ENCODE assay signal across 9 mouse cellular contexts in genomic region chr1:69611204-69611725, GRCm38 (mm10).
DNase-seq lines count a peak whose midpoint lies in the region; ATAC-seq lines count a peak whose summit lies in the region.
"Had no signal": no experiment of that assay in that cellular context is flagged by ENCODE, and none has a peak within 500 bp of the region (broad histone marks: within the 10 kb centered on the region; RNA-seq: fewer than 3 reads in every experiment).

No protein-coding gene starts in this region.

- no peak overlapping the region for H3K4me2 ChIP-seq in midbrain, embryonic 14.5 days (ENCODE audit: low read length)

- DNase-seq in heart, postnatal 10 days, result peak; percentile 35 to 53
- no peak for DNase-seq in heart, adult 8-10 months (ENCODE audit: low spot score)
- DNase-seq in adipocyte (ENCODE audit: low spot score), result peak; percentile 13
- peak; percentile 33 for DNase-seq in kidney, postnatal 10 days
- DNase-seq in lung, postnatal 36 days, result peak; percentile 26
- DNase-seq in midbrain, embryonic 14.5 days, result no peak
- DNase-seq in left cerebral cortex, adult 18-20 months (ENCODE audit: low spot score in 2 of 2), result no peak

- no peak overlapping the region for H3K27ac ChIP-seq in midbrain, embryonic 14.5 days (replicated peaks; ENCODE audit: low read depth, low read length)

- H3K36me3 ChIP-seq in midbrain, embryonic 14.5 days (ENCODE audit: control insufficient read depth, insufficient read depth, low read length), result no peaks in the 10 kb centered on the region

- no peaks in the 10 kb centered on the region for H3K4me1 ChIP-seq in midbrain, embryonic 14.5 days (ENCODE audit: control insufficient read depth, insufficient read depth, low read length)

- H3K4me3 ChIP-seq in midbrain, embryonic 14.5 days (replicated peaks; ENCODE audit: low read depth, low read length), result no peak overlapping the region

- H3K27me3 ChIP-seq in midbrain, embryonic 14.5 days (ENCODE audit: control insufficient read depth, insufficient read depth, low read length), result no peaks in the 10 kb centered on the region

- no peak overlapping the region for H3K9ac ChIP-seq in midbrain, embryonic 14.5 days (replicated peaks; ENCODE audit: low read length)

- ATAC-seq in midbrain, embryonic 14.5 days (ENCODE audit: low FRiP score, low TSS enrichment), result no peak
- ATAC-seq: forebrain, embryonic 14.5 days; intestine, embryonic 16.5 days had no signal

- no peaks in the 10 kb centered on the region for H3K9me3 ChIP-seq in midbrain, embryonic 14.5 days (ENCODE audit: control insufficient read depth, low read length)

- intact Hi-C loops in heart, postnatal 10 days (cut with DNase I), result no loop called here

- WGBS in midbrain, embryonic 14.5 days, result 93% methylated on average over 4 of the region's 4 CpGs

Comparison
In these comparisons a context has a peak if more than half of its experiments do, and no peak if none do; other contexts are left out.
1. DNase-seq: peak in heart, postnatal 10 days (2 of 2), adipocyte (single experiment), kidney, postnatal 10 days (single experiment) and lung, postnatal 36 days (single experiment); none in heart, adult 8-10 months (single experiment), midbrain, embryonic 14.5 days (single experiment) and left cerebral cortex, adult 18-20 months (0 of 2).